Mouse (Mus musculus): Measurements from ENCODE around the gene Nt5c1b. TPM values are rescaled to one million over a fixed set of nuclear protein-coding genes. Genes with fewer than 3 reads are reported as not detected.

Nt5c1b gene
- polyA plus RNA-seq (2016; fragmentation: Nextera tagmentation; extraction: Ambion mirVana) = not detected in 2 replicates

DNA sequence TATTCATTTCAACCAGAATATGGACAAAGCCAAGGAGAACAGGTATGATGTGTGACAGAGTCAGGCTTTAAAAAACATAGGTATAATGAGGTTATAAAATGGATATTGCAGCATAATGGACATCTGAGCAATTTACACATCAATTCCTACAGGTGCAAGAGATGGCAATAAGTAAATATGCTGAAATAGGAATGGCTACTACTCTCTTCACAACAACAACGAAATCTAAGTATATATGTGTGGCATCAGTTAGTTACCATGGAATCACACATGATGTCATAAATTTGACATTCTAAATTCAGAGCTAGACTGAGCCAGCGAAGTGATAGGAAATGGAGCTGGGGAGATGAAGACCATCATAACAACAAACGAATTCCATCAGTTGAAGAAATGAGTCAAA, at the start of gene Nt5c1b:
Gene Nt5c1b, plus strand, starts transcription at position 301 of the 400 bp plus-strand sequence.
- Histone ChIP-seq H3K4me1 (no peaks in the 10 kb centered on the region), H3K4me3 (no peak within 1 kb of the TSS), H3K27me3 (ENCODE audit: low read depth, poor library complexity, severe bottlenecking) (no peaks in the 10 kb centered on the region), H3K36me3 (no peaks in the 10 kb centered on the region), H3K9me3 (replicated peaks) (no peaks in the 10 kb centered on the region), H3K27ac (no peak within 1 kb of the TSS)
- WGBS = 91% methylated on average over 3 of the region's 3 CpGs
- no peak for DNase-seq (ENCODE audit: low spot score)

- WGBS = 91% methylated on average over 10 of the region's 10 CpGs
- Histone ChIP-seq H3K36me3 (no peaks in the 10 kb centered on the region), H3K9me3 (replicated peaks) (no peaks in the 10 kb centered on the region)
These were observed 42.1 kb upstream of the Nt5c1b start for GRCm38 (mm10) chr12:10327651-10328050.

DNA sequence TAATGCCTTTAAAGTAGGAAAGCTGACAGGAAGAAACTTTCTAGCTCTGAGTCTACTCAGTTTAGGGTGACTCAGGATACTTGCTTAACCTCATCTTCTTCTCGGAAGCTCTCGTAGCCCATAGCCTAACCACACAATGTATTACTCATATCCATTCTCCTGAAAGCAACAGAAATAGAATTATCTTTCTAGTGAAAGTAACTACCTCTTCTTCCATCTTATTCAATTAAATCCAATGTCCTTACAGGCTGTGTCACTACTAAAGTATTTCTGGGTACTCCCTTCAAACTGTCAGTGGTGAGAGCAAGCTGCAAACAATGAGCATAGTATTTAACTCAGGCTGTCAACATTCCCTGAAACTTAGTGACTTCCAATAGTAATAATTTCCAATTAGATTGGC, 40.3 kb upstream of the Nt5c1b start:
- DNase-seq (ENCODE audit: low spot score) = no peak
- H3K4me1 ChIP-seq = no peaks in the 10 kb centered on the region
- H3K4me3 ChIP-seq = no peak overlapping the region
- H3K27me3 ChIP-seq (ENCODE audit: low read depth, poor library complexity, severe bottlenecking) = no peaks in the 10 kb centered on the region
- H3K36me3 ChIP-seq = no peaks in the 10 kb centered on the region
- H3K27ac ChIP-seq = no peak overlapping the region
- no peaks in the 10 kb centered on the region for H3K9me3 ChIP-seq (replicated peaks)
- 96% methylated on average over 2 of the region's 2 CpGs for WGBS

More at GRCm38 (mm10) chr12:10327651-10328050, 42.1 kb upstream of the Nt5c1b start:
- Histone ChIP-seq H3K4me3 (no peak overlapping the region), H3K4me1 (no peaks in the 10 kb centered on the region), H3K27ac (no peak overlapping the region), H3K27me3 (ENCODE audit: low read depth, poor library complexity, severe bottlenecking) (no peaks in the 10 kb centered on the region)
- no peak for DNase-seq (ENCODE audit: low spot score)

DNA sequence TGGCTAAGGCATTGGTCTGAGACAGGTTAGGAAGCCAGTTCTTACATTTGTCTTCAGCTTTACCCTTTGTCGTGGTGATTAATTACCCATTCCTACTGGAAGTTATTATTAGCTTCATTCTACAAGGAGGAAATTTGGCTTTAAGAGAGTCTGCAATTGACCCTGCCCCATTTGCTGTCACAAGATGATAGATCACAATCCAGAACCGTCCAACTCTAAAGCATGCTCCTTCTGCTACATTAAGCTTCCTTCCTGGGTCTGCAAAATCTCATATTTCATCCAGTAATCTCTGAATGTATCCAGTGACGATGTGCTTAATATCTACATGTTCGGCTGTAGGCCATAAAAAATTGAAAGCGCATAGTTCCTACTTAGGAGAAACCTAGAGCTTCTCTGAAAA, 29.2 kb upstream of the Nt5c1b start:
- Histone ChIP-seq H3K27ac (no peak overlapping the region), H3K4me1 (no peaks in the 10 kb centered on the region), H3K27me3 (ENCODE audit: low read depth, poor library complexity, severe bottlenecking) (no peaks in the 10 kb centered on the region), H3K4me3 (no peak overlapping the region), H3K36me3 (no peaks in the 10 kb centered on the region), H3K9me3 (replicated peaks) (no peaks in the 10 kb centered on the region)
- DNase-seq (ENCODE audit: low spot score) = no peak
- 67% methylated on average over 5 of the region's 5 CpGs for WGBS

DNA sequence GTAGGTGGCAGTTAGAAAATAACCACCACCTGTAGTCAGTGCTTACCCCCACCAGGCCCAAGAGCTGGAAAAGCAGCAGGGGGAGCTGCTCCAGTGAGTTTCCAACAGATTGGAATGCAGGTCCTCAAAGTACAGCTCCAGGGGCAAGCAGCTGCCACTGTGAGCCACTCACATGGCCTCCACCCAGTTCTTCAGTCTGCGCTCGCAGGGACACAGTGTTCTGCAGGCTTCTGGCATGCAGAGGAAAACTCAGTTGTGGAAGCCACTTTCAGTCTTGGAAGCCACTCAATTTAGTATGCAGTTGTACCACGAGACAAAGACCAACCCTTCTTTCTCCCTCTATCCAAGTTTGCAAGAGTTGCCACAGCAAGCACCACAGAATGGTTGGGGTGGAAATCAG, 19.1 kb upstream of the Nt5c1b start:
- no peaks in the 10 kb centered on the region for H3K9me3 ChIP-seq (replicated peaks)
- H3K27ac ChIP-seq = no peak overlapping the region
- no peaks in the 10 kb centered on the region for H3K27me3 ChIP-seq (ENCODE audit: low read depth, poor library complexity, severe bottlenecking)
- H3K36me3 ChIP-seq = no peaks in the 10 kb centered on the region
- 74% methylated on average over 3 of the region's 3 CpGs for WGBS
- no peaks in the 10 kb centered on the region for H3K4me1 ChIP-seq
- no peak for DNase-seq (ENCODE audit: low spot score)
- no peak overlapping the region for H3K4me3 ChIP-seq

DNA sequence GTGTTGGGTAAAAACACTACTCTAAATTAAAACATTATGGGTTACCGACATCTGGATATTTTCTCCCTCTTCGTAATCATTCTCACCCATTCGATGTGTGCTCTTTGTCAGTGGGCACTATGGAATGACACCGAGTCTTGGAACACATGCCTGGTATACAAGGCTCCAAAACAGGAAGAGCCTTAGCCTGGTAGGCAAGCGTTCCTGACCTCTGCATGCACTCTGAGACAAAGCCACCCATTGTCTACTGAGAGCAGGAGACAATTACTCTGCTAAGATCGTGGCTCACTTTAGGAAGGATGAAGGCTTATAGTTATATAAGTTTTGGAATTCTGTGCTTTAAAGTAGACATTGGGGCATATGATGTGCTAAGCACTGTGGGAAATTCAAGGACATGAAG, 12.0 kb upstream of the Nt5c1b start:
- peaks cover 6% of the 10 kb centered on the region for H3K4me1 ChIP-seq
- no peaks in the 10 kb centered on the region for H3K36me3 ChIP-seq
- 58% methylated on average over 6 of the region's 6 CpGs for WGBS
- no peak for DNase-seq (ENCODE audit: low spot score)
- no peaks in the 10 kb centered on the region for H3K9me3 ChIP-seq (replicated peaks)
- no peaks in the 10 kb centered on the region for H3K27me3 ChIP-seq (ENCODE audit: low read depth, poor library complexity, severe bottlenecking)
- no peak overlapping the region for H3K27ac ChIP-seq
- H3K4me3 ChIP-seq = no peak overlapping the region

- WGBS = under 1% methylated on average over 53 of the region's 53 CpGs
- peaks cover 8% of the 10 kb centered on the region for H3K36me3 ChIP-seq
- peak within 1 kb of the TSS; percentile 98 for H3K27ac ChIP-seq
- no peaks in the 10 kb centered on the region for H3K9me3 ChIP-seq (replicated peaks)
- peak; percentile 92 for DNase-seq (ENCODE audit: low spot score)
- peak within 1 kb of the TSS; percentile 78 for H3K4me3 ChIP-seq
- H3K27me3 ChIP-seq (ENCODE audit: low read depth, poor library complexity, severe bottlenecking) = no peaks in the 10 kb centered on the region
- peaks cover 8% of the 10 kb centered on the region for H3K4me1 ChIP-seq
These were observed 21.1 kb downstream of the Nt5c1b start, which contains the start of gene Rdh14 for GRCm38 (mm10) chr12:10390671-10391441. TSS of gene Rdh14 (plus strand) at chr12:10390772.

- no peaks in the 10 kb centered on the region for H3K36me3 ChIP-seq
- no peaks in the 10 kb centered on the region for H3K27me3 ChIP-seq (ENCODE audit: low read depth, poor library complexity, severe bottlenecking)
- H3K4me3 ChIP-seq = no peak overlapping the region
- DNase-seq (ENCODE audit: low spot score) = no peak
- WGBS = 87% methylated on average over 1 of the region's 1 CpGs
- H3K9me3 ChIP-seq (replicated peaks) = no peaks in the 10 kb centered on the region
- H3K27ac ChIP-seq = no peak overlapping the region
- 0 out of 2 replicates have a peak, but pooled peaks cover 5% of the 10 kb centered on the region for H3K4me1 ChIP-seq
These were observed 31.0 kb downstream of the Nt5c1b start for GRCm38 (mm10) chr12:10400788-10401187.

GRCm38 (mm10) chr12:10402421-10403115, 32.8 kb downstream of the Nt5c1b start:
- H3K4me1 ChIP-seq = 0 out of 2 replicates have a peak, but pooled peaks cover 5% of the 10 kb centered on the region
- WGBS = 84% methylated on average over 9 of the region's 9 CpGs
- H3K9me3 ChIP-seq (replicated peaks) = no peaks in the 10 kb centered on the region
- H3K27me3 ChIP-seq (ENCODE audit: low read depth, poor library complexity, severe bottlenecking) = no peaks in the 10 kb centered on the region
- H3K36me3 ChIP-seq = no peaks in the 10 kb centered on the region
- no peak overlapping the region for H3K4me3 ChIP-seq
- DNase-seq (ENCODE audit: low spot score) = no peak
- no peak overlapping the region for H3K27ac ChIP-seq

DNA sequence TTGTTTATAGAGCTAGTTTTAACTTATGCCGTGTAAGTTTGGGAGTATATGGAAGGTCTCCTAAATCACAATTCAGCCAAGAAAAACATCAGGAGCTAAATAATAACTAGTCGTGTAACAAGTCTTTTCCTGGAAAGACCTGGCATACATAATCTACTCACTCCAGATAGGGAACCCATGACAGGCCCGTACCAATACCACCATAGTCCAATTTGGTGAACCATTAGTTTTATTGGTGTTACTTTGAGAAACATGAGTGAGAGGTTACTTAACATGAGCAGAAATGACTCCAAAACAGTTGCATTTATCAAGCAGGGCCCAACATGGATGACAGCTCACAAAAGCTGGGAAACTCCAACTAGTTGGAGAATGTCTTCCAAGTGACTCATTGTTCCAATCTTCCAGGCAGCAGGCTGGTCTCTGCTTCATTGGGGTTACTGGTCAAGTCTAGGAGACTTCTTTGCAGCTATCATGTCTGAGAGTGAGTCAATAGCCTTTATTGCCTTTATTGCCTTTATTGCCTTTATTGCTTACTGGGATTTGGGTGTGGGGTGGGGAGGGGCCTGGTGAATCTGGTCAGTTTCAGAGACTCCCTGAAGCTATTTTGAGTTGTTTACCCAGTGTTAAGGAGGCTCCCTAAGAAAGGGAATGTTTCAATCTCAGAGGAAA, 40.9 kb downstream of the Nt5c1b start:
- H3K4me3 ChIP-seq = no peak overlapping the region
- no peak overlapping the region for H3K27ac ChIP-seq
- no peaks in the 10 kb centered on the region for H3K36me3 ChIP-seq
- no peaks in the 10 kb centered on the region for H3K4me1 ChIP-seq
- 86% methylated on average over 3 of the region's 3 CpGs for WGBS
- no peaks in the 10 kb centered on the region for H3K27me3 ChIP-seq (ENCODE audit: low read depth, poor library complexity, severe bottlenecking)
- no peak for DNase-seq (ENCODE audit: low spot score)
- no peaks in the 10 kb centered on the region for H3K9me3 ChIP-seq (replicated peaks)

GRCm38 (mm10) chr12:10411453-10411852, 41.7 kb downstream of the Nt5c1b start:
- no peaks in the 10 kb centered on the region for H3K9me3 ChIP-seq (replicated peaks)
- no peak for DNase-seq (ENCODE audit: low spot score)
- 85% methylated on average over 1 of the region's 1 CpGs for WGBS
- no peaks in the 10 kb centered on the region for H3K27me3 ChIP-seq (ENCODE audit: low read depth, poor library complexity, severe bottlenecking)
- no peaks in the 10 kb centered on the region for H3K4me1 ChIP-seq
- no peaks in the 10 kb centered on the region for H3K36me3 ChIP-seq
- H3K4me3 ChIP-seq = no peak overlapping the region
- no peak overlapping the region for H3K27ac ChIP-seq

DNA sequence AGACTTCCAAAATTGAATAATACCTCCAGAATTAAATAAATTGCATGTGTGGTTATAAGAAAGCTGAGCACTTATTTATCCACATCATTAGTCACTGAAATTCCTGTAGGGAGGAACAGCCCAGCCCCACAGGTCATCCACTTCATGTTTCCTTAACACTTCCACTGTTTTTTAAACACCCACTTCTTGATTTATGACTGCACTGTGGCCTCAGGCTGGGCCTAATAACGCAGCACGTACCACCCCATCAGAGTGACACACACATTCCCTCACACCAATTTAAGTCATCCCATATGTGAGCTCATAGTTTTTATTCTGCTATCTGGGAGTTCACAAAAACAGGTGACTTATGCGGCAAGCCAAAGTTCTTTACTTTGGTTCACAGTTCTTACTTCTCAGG, 52.6 kb downstream of the Nt5c1b start:
- H3K27ac ChIP-seq = no peak overlapping the region
- no peak overlapping the region for H3K4me3 ChIP-seq
- H3K9me3 ChIP-seq (replicated peaks) = no peaks in the 10 kb centered on the region
- peaks cover 31% of the 10 kb centered on the region for H3K4me1 ChIP-seq
- H3K36me3 ChIP-seq = no peaks in the 10 kb centered on the region
- 26% methylated on average over 3 of the region's 3 CpGs for WGBS
- DNase-seq (ENCODE audit: low spot score) = peak; percentile 50
- H3K27me3 ChIP-seq (ENCODE audit: low read depth, poor library complexity, severe bottlenecking) = no peaks in the 10 kb centered on the region
